Mouse (Mus musculus) colon, adult 2 months (tissue): Measurements from ENCODE around the gene Mfsd4b3. TPM values are rescaled to one million over a fixed set of nuclear protein-coding genes. Genes with fewer than 3 reads are reported as not detected.

Source experiments
- polyA plus RNA-seq: library from polyadenylated mRNA; depleted of rRNA; stranded (reverse); fragments of >200 nt; gene quantifications from 2 replicates; pipeline ENCODE4 v1.2.3, GENCODE M21; 2012; rRNA removed

Mfsd4b3 gene
- 1.1 and 1.9 TPM in 2 replicates for polyA plus RNA-seq

GRCm38 (mm10) chr10:39959761-39960440, at the start of gene Mfsd4b3:
TSS of gene Mfsd4b3 (minus strand) at chr10:39960153.

GRCm38 (mm10) chr10:39986466-39986865, 26.5 kb upstream of the Mfsd4b3 start, which contains the start of gene Mfsd4b5:
TSS of gene Mfsd4b5 (minus strand) at chr10:39986646.

GRCm38 (mm10) chr10:39926616-39927139, 33.3 kb downstream of the Mfsd4b3 start, which contains the start of gene Mfsd4b2:
TSS of gene Mfsd4b2 (minus strand) at chr10:39926923.

GRCm38 (mm10) chr10:39898874-39899371, 61.0 kb downstream of the Mfsd4b3 start, which contains the start of gene Mfsd4b4:
TSS of gene Mfsd4b4 (minus strand) at chr10:39899238.

Other genes starting within 250 kb of the Mfsd4b3 start
- 4.9 and 5.9 TPM in 2 replicates for gene Rev3l, start 228.0 kb downstream of the Mfsd4b3 start, polyA plus RNA-seq
- 0.75 and 0.97 TPM in 2 replicates for gene Mfsd4b4, start 60.9 kb downstream of the Mfsd4b3 start, polyA plus RNA-seq
- 0.07 and 0.12 TPM in 2 replicates for gene Mfsd4b2, start 33.2 kb downstream of the Mfsd4b3 start, polyA plus RNA-seq
- gene Mfsd4b5, start 26.5 kb upstream of the Mfsd4b3 start, polyA plus RNA-seq: 0.32 and 0.36 TPM in 2 replicates
- 0.07 and 0.21 TPM in 2 replicates for gene Mfsd4b1, start 65.1 kb upstream of the Mfsd4b3 start, polyA plus RNA-seq
- gene Slc16a10, start 182.1 kb upstream of the Mfsd4b3 start, polyA plus RNA-seq: 4.4 and 6.4 TPM in 2 replicates